Mouse (Mus musculus) heart, embryonic 10.5 days (tissue): ENCODE results near the gene Ube2h. TPM values are rescaled to one million over a fixed set of nuclear protein-coding genes. Genes with fewer than 3 reads are reported as not detected.

Experiments used
- DNase-seq: peaks from one replicate; pipeline ENCODE4 v3.0.0-alpha.2; 2017; ENCODE audit warnings: low spot score
- H3K27ac ChIP-seq: fragments of 300-500 bp; sonication (generic); 2 replicates; pipeline ENCODE4 v1.5.1; 2016; ENCODE audit warnings: mild to moderate bottlenecking
- H3K27me3 ChIP-seq: fragments of 300-500 bp; sonication (generic); 2 replicates; pipeline ENCODE4 v1.6.1; 2016; ENCODE audit warnings: mild to moderate bottlenecking; ENCODE audit not compliant: poor library complexity, insufficient read depth, severe bottlenecking
- H3K36me3 ChIP-seq: fragments of 300-500 bp; sonication (generic); 2 replicates; pipeline ENCODE4 v1.6.1; 2016; ENCODE audit warnings: mild to moderate bottlenecking, moderate library complexity
- H3K4me1 ChIP-seq: fragments of 300-500 bp; sonication (generic); 2 replicates; pipeline ENCODE4 v1.6.1; 2016; ENCODE audit warnings: mild to moderate bottlenecking
- H3K4me3 ChIP-seq: fragments of 300-500 bp; sonication (generic); 2 replicates; pipeline ENCODE4 v1.5.1; 2016; ENCODE audit warnings: mild to moderate bottlenecking, moderate library complexity
- H3K9me3 ChIP-seq: fragments of 300-500 bp; sonication (generic); 2 replicates; pipeline ENCODE4 v1.6.1; 2016; ENCODE audit warnings: mild to moderate bottlenecking, moderate library complexity
- WGBS: fragments of 180-500 bp; shearing (Covaris S2); methylation state at CpG from one replicate; pipeline ENCODE4 v1.1.7; 2016; 5-methylcytosine and 5-hydroxymethylcytosine counted together
- microRNA counts: library from miRNA; unstranded; fragments of <30 nt; microRNA quantifications from one replicate; lab custom pipeline; 2017
- microRNA-seq: library from miRNA; unstranded; fragments of <30 nt; microRNA quantifications from one replicate; pipeline ENCODE4, GENCODE M21; 2017
- polyA plus RNA-seq: library from polyadenylated mRNA; unstranded; fragments of >200 nt; fragmentation: Nextera tagmentation; extraction: Ambion mirVana; gene quantifications from 2 replicates; pipeline ENCODE4 v1.2.1, GENCODE M21; 2016

The Ube2h gene
- polyA plus RNA-seq, 1 experiment from 2014 or later, result 51.7 TPM

GRCm38 (mm10) chr6:30162091-30162490, 142.2 kb downstream of the Ube2h start:
- no peaks in the 10 kb centered on the region for H3K9me3 ChIP-seq
- H3K27ac ChIP-seq, result peak overlapping the region; percentile 84
- DNase-seq, result no peak
- 28% methylated on average over 7 of the region's 7 CpGs for WGBS
- no peaks in the 10 kb centered on the region for H3K36me3 ChIP-seq
- H3K27me3 ChIP-seq, result peaks cover 20% of the 10 kb centered on the region; the same call in 1 of the 2 replicates
- H3K4me3 ChIP-seq, result no peak overlapping the region; the same call in 1 of the 2 replicates
- H3K4me1 ChIP-seq, result peaks cover 49% of the 10 kb centered on the region

- DNase-seq, result no peak
- 70% methylated on average over 2 of the region's 2 CpGs for WGBS
- H3K4me1 ChIP-seq, result peaks cover 44% of the 10 kb centered on the region
- no peak overlapping the region for H3K4me3 ChIP-seq
- no peaks in the 10 kb centered on the region for H3K36me3 ChIP-seq
- peaks cover 16% of the 10 kb centered on the region; the same call in 1 of the 2 replicates for H3K27me3 ChIP-seq
- H3K9me3 ChIP-seq, result no peaks in the 10 kb centered on the region
- H3K27ac ChIP-seq, result peak overlapping the region; percentile 84
Observed at GRCm38 (mm10) chr6:30161618-30162017, 142.7 kb downstream of the Ube2h start.

MicroRNA genes within 50 kb of the gene (microRNA counts, 519-probe panel; counts per million panel counts)
- microRNA mmu-miR-182 (lab: Ali Mortazavi, UCI) (not detected), microRNA mmu-miR-183 (lab: Ali Mortazavi, UCI) (3,712 counts per million, percentile 19 among the panel's probes with 10 or more counts), microRNA mmu-miR-96 (lab: Ali Mortazavi, UCI) (5,842 counts per million, percentile 55 among the panel's probes with 10 or more counts)

Small RNA genes within 50 kb of the gene (microRNA-seq; reads per million reads assigned to microRNA genes)
- gene Mir182 (1,049 reads per million, percentile 79 among the genes with 10 or more reads in this experiment), gene Mir183 (670 reads per million, percentile 75 among the genes with 10 or more reads in this experiment), gene Mir96 (249 reads per million, percentile 61 among the genes with 10 or more reads in this experiment)

Other genes starting within 250 kb of the Ube2h start
- 55.6 and 71.2 TPM in 2 replicates for gene Zc3hc1, start 86.5 kb upstream of the Ube2h start, polyA plus RNA-seq
- gene Klhdc10, start 97.3 kb upstream of the Ube2h start, polyA plus RNA-seq, result 30.9 and 33.8 TPM in 2 replicates
- 38.2 and 41.1 TPM in 2 replicates for gene Tmem209, start 205.2 kb upstream of the Ube2h start, polyA plus RNA-seq
- 0.16 TPM in 1 of 2 replicates, not detected in the other for gene Ssmem1, start 205.3 kb upstream of the Ube2h start, polyA plus RNA-seq
- 17.8 and 29.1 TPM in 2 replicates for gene Cpa2, start 237.0 kb upstream of the Ube2h start, polyA plus RNA-seq